Mouse (Mus musculus): ENCODE results near the gene Chst14.

DNA sequence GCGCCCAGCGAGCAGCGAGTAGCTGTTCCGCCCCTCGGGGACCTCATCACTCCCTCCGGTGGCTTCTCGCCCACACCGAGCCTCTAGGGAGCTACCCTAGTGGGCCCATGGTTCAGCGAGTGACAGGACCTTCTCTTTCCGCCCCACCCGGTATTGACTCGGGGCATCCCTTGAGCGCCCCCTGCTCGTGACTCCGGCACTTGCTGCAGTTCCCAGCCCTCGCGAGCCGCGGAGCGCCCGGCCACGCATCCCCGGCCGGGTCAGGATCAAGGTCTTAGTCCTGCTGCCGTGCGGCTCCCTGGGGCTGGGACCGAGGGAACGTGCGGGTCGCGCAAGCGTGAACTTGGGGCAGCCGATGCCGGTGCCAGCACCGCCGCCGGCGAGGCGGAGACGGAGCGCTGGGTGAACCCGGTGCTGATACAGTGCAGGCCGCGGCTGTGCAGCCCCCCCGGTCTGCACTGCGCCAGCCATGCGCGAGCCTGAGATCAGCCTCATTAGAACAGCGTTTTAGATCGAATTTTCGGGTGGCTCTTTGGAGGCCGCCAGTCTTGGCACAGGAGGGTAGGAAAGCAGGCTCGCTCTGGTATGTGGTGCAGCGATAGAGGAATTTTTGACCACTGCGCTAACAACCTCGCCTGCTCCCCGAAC is 50.1 kb downstream of the Chst14 start:
- TF ChIP-seq CTCF (IDR thresholded peaks at IDR 0.05; ENCODE audit: control insufficient read depth, insufficient read depth, insufficient read length) (peak; percentile 89), CEBPB (IDR thresholded peaks at IDR 0.05; ENCODE audit: low read depth) (no peak), MAX (IDR thresholded peaks at IDR 0.05) (peak; percentile 41), FOSL1 (IDR thresholded peaks at IDR 0.05; ENCODE audit: insufficient read depth, low read length, poor library complexity, severe bottlenecking) (no peak), MYOG (IDR thresholded peaks at IDR 0.05; ENCODE audit: control insufficient read depth, extremely low read depth, insufficient read length) (no peak)
